Mouse (Mus musculus) liver, adult 2 months (tissue): ENCODE measurements around the gene Tox2. TPM values are rescaled to one million over a fixed set of nuclear protein-coding genes. Genes with fewer than 3 reads are reported as not detected.

Source experiments
- DNase-seq: peaks from one replicate; pipeline ENCODE4 v3.0.0-alpha.2; 2011; ENCODE audit warnings: low read depth, low spot score; ENCODE audit errors: extremely low read depth
- H3K27ac ChIP-seq: fragments of 200-500 bp; replicated peaks from 2 replicates; pipeline ENCODE4 v1.5.1; 2012; ENCODE audit warnings: low read depth, mild to moderate bottlenecking, control low read depth, inconsistent platforms, low read length; ENCODE audit not compliant: insufficient read depth
- H3K27me3 ChIP-seq: fragments of 200-500 bp; 2 replicates; pipeline ENCODE4 v1.6.1; 2012; ENCODE audit warnings: mild to moderate bottlenecking, moderate library complexity, low read length, inconsistent platforms; ENCODE audit not compliant: control insufficient read depth, insufficient read depth
- H3K36me3 ChIP-seq: fragments of 200-500 bp; 2 replicates; pipeline ENCODE4 v1.6.1; 2012; ENCODE audit warnings: low read length, inconsistent platforms; ENCODE audit not compliant: control insufficient read depth, insufficient read depth
- H3K4me1 ChIP-seq: fragments of 200-500 bp; 2 replicates; pipeline ENCODE4 v1.6.1; 2011; ENCODE audit warnings: low read length; ENCODE audit not compliant: control insufficient read depth, insufficient read depth
- H3K4me3 ChIP-seq: fragments of 200-500 bp; 2 replicates; pipeline ENCODE4 v1.5.1; 2011; ENCODE audit warnings: low read depth, mild to moderate bottlenecking, control low read depth, low read length, moderate library complexity; ENCODE audit not compliant: insufficient read depth
- H3K79me2 ChIP-seq: fragments of 200-500 bp; 2 replicates; pipeline ENCODE4 v1.6.1; 2012; ENCODE audit warnings: inconsistent platforms, mild to moderate bottlenecking, low read length, moderate library complexity; ENCODE audit not compliant: control insufficient read depth, insufficient read depth
- H3K9ac ChIP-seq: fragments of 200-500 bp; 2 replicates; pipeline ENCODE4 v1.6.1; 2012; ENCODE audit warnings: low read depth, mild to moderate bottlenecking, control low read depth, inconsistent platforms, low read length
- CTCF ChIP-seq: fragments of 200-500 bp; IDR thresholded peaks from 2 replicates; pipeline ENCODE4 v1.5.1; 2011; ENCODE audit warnings: low read depth, low read length, control low read depth
- POLR2A ChIP-seq: fragments of 200-500 bp; IDR thresholded peaks from 2 replicates; pipeline ENCODE4 v1.6.1; 2011; ENCODE audit warnings: low read length, control low read depth; ENCODE audit not compliant: insufficient read depth; ENCODE audit errors: extremely low read depth
- WGBS: fragments of 180-500 bp; shearing (Covaris S2); methylation state at CpG from one replicate; pipeline ENCODE4 v1.1.7; 2018; 5-methylcytosine and 5-hydroxymethylcytosine counted together
- polyA plus RNA-seq: library from polyadenylated mRNA; depleted of rRNA; stranded (reverse); fragments of >200 nt; gene quantifications from 2 replicates; pipeline ENCODE4 v1.2.3, GENCODE M21; 2012; rRNA removed
- total RNA-seq: library from RNA; depleted of rRNA; stranded (reverse); fragments of >200 nt; gene quantifications from 2 replicates; pipeline ENCODE4 v1.2.3, GENCODE M21; 2014; rRNA removed

Tox2 gene
- total RNA-seq = 0.09 and 0.20 TPM in 2 replicates
- polyA plus RNA-seq = 0.27 and 0.41 TPM in 2 replicates

DNA sequence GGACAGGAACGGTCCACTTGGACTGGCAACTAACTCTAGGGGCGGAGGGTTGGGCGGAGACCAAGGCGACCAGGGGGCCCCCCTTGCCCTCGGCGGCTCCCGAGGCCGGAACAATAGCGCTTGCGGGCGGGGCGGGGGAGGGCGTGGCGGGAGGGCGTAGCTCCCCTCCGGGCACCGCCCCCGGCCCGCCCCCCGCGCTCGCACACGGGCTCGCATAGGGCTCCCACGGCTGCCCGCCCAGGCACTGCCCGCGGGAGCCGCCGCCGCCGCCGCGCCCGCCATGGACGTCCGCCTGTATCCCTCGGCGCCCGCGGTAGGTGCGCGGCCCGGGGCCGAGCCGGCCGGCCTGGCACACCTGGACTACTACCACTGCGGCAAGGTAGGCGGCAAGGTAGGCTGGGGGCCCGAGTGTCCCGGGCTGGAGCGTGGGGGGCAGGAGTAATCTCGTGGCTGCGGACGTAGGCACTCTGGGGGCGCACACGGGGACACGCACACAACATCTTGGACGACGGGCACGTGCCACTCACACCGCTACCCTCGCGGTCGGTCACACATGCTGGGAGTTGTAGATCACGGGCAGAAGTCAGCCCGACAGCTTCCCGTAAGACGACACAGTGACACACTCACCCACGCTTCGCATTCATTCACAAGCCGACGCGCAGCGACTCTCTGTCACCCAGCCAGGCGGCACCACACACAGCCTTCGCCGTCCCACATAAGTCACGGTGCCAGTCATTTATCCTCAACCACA lies at the start of gene Tox2:
TSS of gene Tox2 (plus strand) at position 242 of the 751 bp plus-strand sequence.
- Histone ChIP-seq H3K9ac (peak within 1 kb of the TSS; percentile 52), H3K27me3 (peaks cover 21% of the 10 kb centered on the region)

GRCm38 (mm10) chr2:163154673-163155072 lies 48.3 kb upstream of the Tox2 start:
- no peaks in the 10 kb centered on the region for H3K36me3 ChIP-seq
- DNase-seq = no peak
- 88% methylated on average over 8 of the region's 8 CpGs for WGBS
- no peak overlapping the region for H3K27ac ChIP-seq
- no peak overlapping the region for H3K4me3 ChIP-seq
- TF ChIP-seq CTCF (no peak), POLR2A (no peak)
- H3K79me2 ChIP-seq = no peaks in the 10 kb centered on the region
- no peaks in the 10 kb centered on the region for H3K4me1 ChIP-seq
- H3K9ac ChIP-seq = no peak overlapping the region
- H3K27me3 ChIP-seq = no peaks in the 10 kb centered on the region

More for the DNA sequence above, at the start of gene Tox2:
- Histone ChIP-seq H3K4me3 (peak within 1 kb of the TSS; percentile 47), H3K36me3 (no peaks in the 10 kb centered on the region), H3K4me1 (peaks cover 4% of the 10 kb centered on the region; the same call in 1 of the 2 replicates), H3K79me2 (no peaks in the 10 kb centered on the region), H3K27ac (no peak within 1 kb of the TSS; the same call in 1 of the 2 replicates)
- DNase-seq = no peak
- WGBS = 2% methylated on average over 63 of the region's 79 CpGs
- TF ChIP-seq CTCF (no peak), POLR2A (no peak)

DNA sequence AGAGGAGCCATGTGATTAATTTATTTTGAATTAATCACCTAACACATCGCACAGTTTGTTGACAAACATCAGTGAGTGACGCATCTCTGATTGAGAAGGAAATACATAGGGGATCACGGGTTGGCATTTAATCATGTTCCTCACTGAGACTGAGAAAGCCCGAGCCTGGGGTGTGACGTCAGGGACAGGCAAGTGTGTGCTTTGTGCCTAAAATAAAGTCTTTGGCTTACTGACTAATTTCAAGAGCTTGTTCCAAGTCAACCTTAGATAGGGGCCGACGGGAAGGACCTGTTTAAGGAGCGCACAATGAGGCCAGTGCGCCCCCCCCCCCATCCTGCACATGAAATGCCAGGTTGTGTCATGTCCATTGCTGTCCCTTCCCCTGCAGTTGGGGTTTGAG lies 43.9 kb upstream of the Tox2 start:
- Histone ChIP-seq H3K36me3 (no peaks in the 10 kb centered on the region), H3K4me1 (no peaks in the 10 kb centered on the region), H3K4me3 (no peak overlapping the region), H3K9ac (no peak overlapping the region), H3K27me3 (no peaks in the 10 kb centered on the region), H3K27ac (no peak overlapping the region), H3K79me2 (no peaks in the 10 kb centered on the region)
- 93% methylated on average over 9 of the region's 9 CpGs for WGBS
- DNase-seq = no peak
- TF ChIP-seq POLR2A (no peak), CTCF (no peak)

GRCm38 (mm10) chr2:163164461-163164990 lies 38.4 kb upstream of the Tox2 start:
- no peak overlapping the region; the same call in 1 of the 2 replicates for H3K4me3 ChIP-seq
- WGBS = 81% methylated on average over 10 of the region's 10 CpGs
- peak; percentile 2 for DNase-seq
- H3K36me3 ChIP-seq = no peaks in the 10 kb centered on the region
- no peak overlapping the region for H3K9ac ChIP-seq
- no peaks in the 10 kb centered on the region for H3K79me2 ChIP-seq
- H3K27me3 ChIP-seq = no peaks in the 10 kb centered on the region
- peaks cover 7% of the 10 kb centered on the region; the same call in 1 of the 2 replicates for H3K4me1 ChIP-seq
- no peak for TF ChIP-seq CTCF
- no peak for TF ChIP-seq POLR2A
- H3K27ac ChIP-seq = no peak overlapping the region

DNA sequence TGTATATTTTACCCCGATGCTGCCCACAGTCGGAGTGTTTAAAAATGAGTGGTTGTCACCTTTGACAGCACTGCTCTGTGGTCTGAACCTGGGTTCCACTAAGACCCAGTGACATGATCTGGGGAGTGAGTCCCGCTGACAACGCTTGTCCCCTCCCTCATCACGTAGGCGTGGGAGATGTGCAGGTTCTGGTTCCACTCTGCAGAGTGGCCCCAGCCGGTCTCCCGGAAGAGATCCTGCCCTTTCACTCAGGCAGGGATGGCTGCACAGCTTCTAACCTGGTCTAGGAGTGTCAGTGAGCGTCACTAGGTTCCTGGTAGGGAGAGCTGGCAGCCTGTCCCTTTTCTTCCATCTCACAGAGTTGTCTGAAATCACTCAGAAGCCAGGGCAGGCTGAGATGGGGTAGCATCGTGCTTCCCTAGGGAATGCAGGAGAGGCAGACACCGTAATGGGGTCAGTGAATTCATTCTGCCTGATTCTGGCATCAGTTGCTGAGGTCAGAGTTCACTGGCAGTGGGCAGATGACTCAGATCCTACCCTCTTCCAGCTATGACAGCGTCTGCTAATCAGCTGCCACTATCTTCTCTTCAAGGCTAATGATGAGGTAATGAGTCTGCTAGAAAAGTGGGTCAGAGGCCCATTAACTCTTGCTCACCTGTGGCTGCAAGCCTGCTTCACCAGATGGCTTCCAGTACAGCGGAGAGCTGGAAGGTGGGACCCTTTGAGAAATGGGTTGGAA lies 36.7 kb upstream of the Tox2 start:
- WGBS = 39% methylated on average over 13 of the region's 13 CpGs
- no peaks in the 10 kb centered on the region for H3K36me3 ChIP-seq
- no peaks in the 10 kb centered on the region for H3K27me3 ChIP-seq
- H3K27ac ChIP-seq = no peak overlapping the region
- no peak overlapping the region for H3K4me3 ChIP-seq
- no peaks in the 10 kb centered on the region for H3K79me2 ChIP-seq
- H3K4me1 ChIP-seq = peaks cover 7% of the 10 kb centered on the region; the same call in 1 of the 2 replicates
- DNase-seq = peak; percentile 75
- H3K9ac ChIP-seq = no peak overlapping the region
- TF ChIP-seq POLR2A = no peak
- TF ChIP-seq CTCF = no peak
